Mouse (Mus musculus) MEL (cell line): ENCODE measurements around the gene B3gntl1.

Experiments
- BHLHE40 ChIP-seq: IDR thresholded peaks from 2 replicates; pipeline ENCODE4 v1.6.1; 2012; ENCODE audit warnings: low read depth, mild to moderate bottlenecking, inconsistent platforms, low read length, improper control_type of control experiment, borderline replicate concordance
- EP300 ChIP-seq, 2 experiments: IDR thresholded peaks; 2 replicates each; pipeline ENCODE4 v1.6.1; 2011; ENCODE audit warnings: improper control_type of control experiment in 2 of 2, low read length in 2 of 2, low read depth in 1 of 2, mild to moderate bottlenecking in 1 of 2
- GABPA ChIP-seq: IDR thresholded peaks from 2 replicates; pipeline ENCODE4 v1.6.1; 2012; ENCODE audit warnings: low read depth, mild to moderate bottlenecking, inconsistent platforms, low read length, improper control_type of control experiment, moderate library complexity
- MAX ChIP-seq: IDR thresholded peaks from 2 replicates; pipeline ENCODE4 v1.6.1; 2011; ENCODE audit warnings: low read length, improper control_type of control experiment
- MYC ChIP-seq: IDR thresholded peaks from 2 replicates; pipeline ENCODE4 v1.6.1; 2011; ENCODE audit warnings: low read depth, mild to moderate bottlenecking, low read length, improper control_type of control experiment, moderate library complexity
- POLR2A ChIP-seq, 2 experiments: IDR thresholded peaks; 2 replicates each; pipeline ENCODE4 v1.6.1; 2011 to 2012; ENCODE audit warnings: low read length in 2 of 2, mild to moderate bottlenecking in 2 of 2, control low read depth in 1 of 2, improper control_type of control experiment in 1 of 2, low read depth in 1 of 2, moderate library complexity in 1 of 2; ENCODE audit not compliant: control insufficient read depth in 1 of 2, insufficient read depth in 1 of 2, poor library complexity in 1 of 2
- SIN3A ChIP-seq: IDR thresholded peaks from 2 replicates; pipeline ENCODE4 v1.6.1; 2012; ENCODE audit warnings: low read length, improper control_type of control experiment, inconsistent platforms
- USF1 ChIP-seq: IDR thresholded peaks from 2 replicates; pipeline ENCODE4 v1.6.1; 2014; ENCODE audit warnings: low read depth, mild to moderate bottlenecking, inconsistent platforms, low read length, improper control_type of control experiment, moderate library complexity
- ZKSCAN1 ChIP-seq: IDR thresholded peaks from 2 replicates; pipeline ENCODE4 v1.6.1; 2012; ENCODE audit warnings: low read depth, mild to moderate bottlenecking, inconsistent platforms, low read length, improper control_type of control experiment, moderate library complexity

GRCm38 (mm10) chr11:121647321-121647720, 25.6 kb downstream of the B3gntl1 start:
- TF ChIP-seq POLR2A (IDR thresholded peaks at IDR 0.05; ENCODE audit: control insufficient read depth in 1 of 2, insufficient read depth in 1 of 2, low read depth in 1 of 2, low read length in 2 of 2, poor library complexity in 1 of 2) = no peak
- no peak for TF ChIP-seq MYC
- TF ChIP-seq USF1 = no peak
- no peak for TF ChIP-seq ZKSCAN1
- TF ChIP-seq SIN3A = no peak
- TF ChIP-seq BHLHE40 = no peak
- no peak for TF ChIP-seq GABPA
- TF ChIP-seq EP300 (IDR thresholded peaks at IDR 0.05; ENCODE audit: low read depth in 1 of 2, low read length in 2 of 2) = no peak
- no peak for TF ChIP-seq MAX
